Mouse (Mus musculus): ENCODE results near the gene Dop1b. TPM values are rescaled to one million over a fixed set of nuclear protein-coding genes. Genes with fewer than 3 reads are reported as not detected.
"Not testable (repeated sequence)": the region's sequence is repeated elsewhere in the genome, so short reads cannot be mapped to it uniquely, and the experiment has no call there.

Dop1b gene
- polyA plus RNA-seq, 1 experiment from 2014 or later, result 12.8 TPM

DNA sequence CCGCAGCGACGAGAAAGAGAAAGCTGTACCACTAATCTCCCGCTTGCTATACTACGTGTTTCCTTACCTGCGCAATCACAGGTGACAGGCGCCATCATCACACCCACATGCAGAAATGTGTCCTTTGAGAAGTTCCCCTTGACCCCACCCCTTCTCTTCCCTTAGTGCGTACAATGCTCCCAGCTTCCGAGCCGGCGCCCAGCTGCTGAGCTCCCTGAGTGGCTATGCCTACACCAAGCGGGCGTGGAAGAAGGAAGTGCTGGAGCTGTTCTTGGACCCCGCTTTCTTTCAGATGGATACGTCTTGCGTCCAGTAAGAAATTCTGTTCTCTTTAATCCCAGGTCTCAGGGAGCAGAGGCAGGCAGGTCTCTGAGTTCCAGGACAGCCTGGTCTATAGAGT, 88.2 kb downstream of the Dop1b start:
- H3K27ac ChIP-seq, result no peak overlapping the region
- ATAC-seq, result no peak
- H3K36me3 ChIP-seq, result peaks cover 21% of the 10 kb centered on the region
- WGBS (ENCODE audit: insufficient replicate concordance), result 85% methylated on average over 16 of the region's 16 CpGs
- no peaks in the 10 kb centered on the region for H3K4me1 ChIP-seq
- H3K9ac ChIP-seq, result no peak overlapping the region
- H3K9me3 ChIP-seq (replicated peaks), result no peaks in the 10 kb centered on the region
- no peak overlapping the region for H3K4me3 ChIP-seq
- H3K4me2 ChIP-seq, result no peak overlapping the region
- no peaks in the 10 kb centered on the region for H3K27me3 ChIP-seq (replicated peaks)

- Histone ChIP-seq H3K4me3 (no peak overlapping the region), H3K36me3 (peaks cover 56% of the 10 kb centered on the region), H3K9me3 (replicated peaks) (no peaks in the 10 kb centered on the region), H3K9ac (no peak overlapping the region), H3K27ac (no peak overlapping the region), H3K4me1 (peaks cover 6% of the 10 kb centered on the region; the same call in 1 of the 2 replicates), H3K27me3 (replicated peaks) (no peaks in the 10 kb centered on the region), H3K4me2 (no peak overlapping the region)
- 85% methylated on average over 6 of the region's 6 CpGs for WGBS (ENCODE audit: insufficient replicate concordance)
- ATAC-seq, result no peak
Observed at GRCm38 (mm10) chr16:93807167-93807566, 95.5 kb downstream of the Dop1b start.

DNA sequence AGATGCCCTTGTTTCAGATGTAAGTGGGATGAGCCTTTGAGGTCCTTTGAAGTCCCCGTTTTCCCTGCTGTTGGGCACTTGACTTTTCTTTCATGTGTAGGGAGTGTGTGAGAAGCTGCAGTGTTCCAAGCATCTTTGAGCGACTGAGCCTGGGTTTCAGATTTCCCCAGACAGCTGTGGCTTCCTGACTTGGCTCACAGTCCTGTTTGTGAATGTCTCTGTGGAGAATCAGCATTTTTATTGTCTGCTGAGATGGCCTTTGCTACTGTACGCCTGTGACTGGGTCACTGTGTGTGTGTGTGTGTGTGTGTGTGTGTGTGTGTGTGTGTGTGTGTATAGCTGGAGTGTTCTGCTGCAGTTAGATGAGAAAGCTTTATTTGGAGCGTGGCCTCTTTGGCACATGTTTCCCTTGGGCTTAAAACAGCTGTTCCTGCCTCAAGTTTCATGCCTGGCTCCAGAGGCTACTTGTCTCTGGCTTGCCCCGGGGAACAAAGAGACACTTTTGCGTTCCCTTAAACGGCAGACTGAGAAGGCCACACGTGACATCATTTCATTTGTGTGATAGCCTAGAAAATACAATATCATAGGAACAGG, 96.4 kb downstream of the Dop1b start:
- WGBS (ENCODE audit: insufficient replicate concordance), result 65% methylated on average over 8 of the region's 8 CpGs
- no peaks in the 10 kb centered on the region for H3K27me3 ChIP-seq (replicated peaks)
- ATAC-seq, result no peak

GRCm38 (mm10) chr16:93815856-93816736, 104.4 kb downstream of the Dop1b start:
- H3K36me3 ChIP-seq, result peaks cover 17% of the 10 kb centered on the region
- WGBS (ENCODE audit: insufficient replicate concordance), result 31% methylated on average over 20 of the region's 20 CpGs
- H3K4me2 ChIP-seq, result peak overlapping the region; percentile 65
- H3K27me3 ChIP-seq (replicated peaks), result no peaks in the 10 kb centered on the region
- H3K4me3 ChIP-seq, result peak overlapping the region; percentile 43
- H3K9me3 ChIP-seq (replicated peaks), result no peaks in the 10 kb centered on the region
- H3K9ac ChIP-seq, result peak overlapping the region; percentile 64
- H3K4me1 ChIP-seq, result peaks cover 54% of the 10 kb centered on the region
- H3K27ac ChIP-seq, result peak overlapping the region; percentile 83
- ATAC-seq, result peak; percentile 74

More for the DNA sequence above, 96.4 kb downstream of the Dop1b start:
- Histone ChIP-seq H3K4me2 (no peak overlapping the region), H3K4me3 (no peak overlapping the region), H3K4me1 (peaks cover 6% of the 10 kb centered on the region; the same call in 1 of the 2 replicates), H3K36me3 (peaks cover 63% of the 10 kb centered on the region), H3K9me3 (replicated peaks) (no peaks in the 10 kb centered on the region), H3K27ac (no peak overlapping the region), H3K9ac (no peak overlapping the region)

DNA sequence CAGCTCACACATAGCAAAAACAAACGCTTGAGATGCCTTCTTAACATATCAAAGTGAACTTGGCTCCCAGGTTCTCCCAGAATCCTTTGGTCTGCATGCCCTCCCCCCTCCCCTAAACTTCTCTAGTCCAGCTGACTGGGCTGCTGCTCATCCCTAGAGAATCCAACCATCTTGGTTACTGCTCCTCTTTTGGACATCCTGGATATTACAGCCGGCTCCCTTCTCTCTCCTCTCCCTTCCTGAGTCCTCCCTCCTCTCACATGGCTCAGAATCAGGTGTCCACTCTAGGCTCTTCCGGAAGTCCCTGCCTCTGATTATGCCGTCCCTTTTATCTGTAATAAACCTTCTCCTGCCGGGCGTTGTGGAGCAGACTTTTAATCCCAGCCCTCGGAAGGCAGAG, 105.2 kb downstream of the Dop1b start:
- peak; percentile 6; the same call in 1 of the 2 replicates for ATAC-seq
- Histone ChIP-seq H3K27me3 (replicated peaks) (no peaks in the 10 kb centered on the region), H3K9ac (peak overlapping the region; percentile 64), H3K36me3 (peaks cover 9% of the 10 kb centered on the region), H3K4me3 (peak overlapping the region; percentile 43), H3K9me3 (replicated peaks) (0 out of 2 replicates have a peak, but pooled peaks cover under 1% of the 10 kb centered on the region), H3K27ac (peak overlapping the region; percentile 83), H3K4me1 (peaks cover 54% of the 10 kb centered on the region), H3K4me2 (peak overlapping the region; percentile 65)
- 28% methylated on average over 7 of the region's 7 CpGs for WGBS (ENCODE audit: insufficient replicate concordance)

DNA sequence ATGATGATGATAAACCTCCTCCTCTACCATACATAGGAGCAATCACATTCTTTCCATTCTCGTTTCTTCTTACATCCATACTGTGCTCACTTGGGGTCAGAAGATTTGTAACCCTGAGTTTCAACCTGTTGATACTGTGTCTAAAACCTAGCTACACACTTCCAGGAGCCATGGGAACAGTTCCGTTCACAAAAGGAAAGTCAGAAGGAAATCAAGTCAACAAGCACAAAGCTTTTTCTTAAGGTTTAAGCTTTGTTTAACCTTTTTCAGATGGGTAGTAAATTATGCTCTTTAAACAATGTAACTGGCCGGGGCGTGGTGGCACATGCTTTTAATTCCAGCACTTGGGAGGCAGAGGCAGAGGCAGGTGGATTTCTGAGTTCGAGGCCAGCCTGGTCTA, 105.7 kb downstream of the Dop1b start:
- Histone ChIP-seq H3K9ac (no peak overlapping the region), H3K4me1 (peaks cover 54% of the 10 kb centered on the region), H3K36me3 (peaks cover 4% of the 10 kb centered on the region), H3K27ac (peak overlapping the region; percentile 83), H3K4me2 (peak overlapping the region; percentile 65), H3K27me3 (replicated peaks) (no peaks in the 10 kb centered on the region), H3K9me3 (replicated peaks) (0 out of 2 replicates have a peak, but pooled peaks cover 3% of the 10 kb centered on the region), H3K4me3 (no peak overlapping the region)
- 80% methylated on average over 5 of the region's 5 CpGs for WGBS (ENCODE audit: insufficient replicate concordance)
- no peak for ATAC-seq

- ATAC-seq, result peak; percentile 78
- Histone ChIP-seq H3K9ac (peak overlapping the region; percentile 55), H3K9me3 (replicated peaks) (0 out of 2 replicates have a peak, but pooled peaks cover 3% of the 10 kb centered on the region), H3K4me2 (peak overlapping the region; percentile 59), H3K4me3 (0 out of 2 replicates have a peak overlapping the region, but pooled peaks have one; percentile 14), H3K27me3 (replicated peaks) (no peaks in the 10 kb centered on the region), H3K36me3 (no peaks in the 10 kb centered on the region), H3K27ac (peak overlapping the region; percentile 85), H3K4me1 (peaks cover 54% of the 10 kb centered on the region)
- WGBS (ENCODE audit: insufficient replicate concordance), result 11% methylated on average over 12 of the region's 12 CpGs
Observed at GRCm38 (mm10) chr16:93818691-93819324, 107.1 kb downstream of the Dop1b start.

- no peaks in the 10 kb centered on the region for H3K36me3 ChIP-seq
- peak; percentile 14; the same call in 1 of the 2 replicates for ATAC-seq
- no peaks in the 10 kb centered on the region for H3K27me3 ChIP-seq (replicated peaks)
- no peak overlapping the region for H3K4me3 ChIP-seq
- H3K9ac ChIP-seq, result peak overlapping the region; percentile 55
- H3K4me2 ChIP-seq, result peak overlapping the region; percentile 59
- H3K4me1 ChIP-seq, result peaks cover 54% of the 10 kb centered on the region
- H3K9me3 ChIP-seq (replicated peaks), result 0 out of 2 replicates have a peak, but pooled peaks cover 3% of the 10 kb centered on the region
- WGBS (ENCODE audit: insufficient replicate concordance), result 33% methylated on average over 4 of the region's 4 CpGs
- peak overlapping the region; percentile 85 for H3K27ac ChIP-seq
Observed at GRCm38 (mm10) chr16:93819325-93819696, 107.6 kb downstream of the Dop1b start.

GRCm38 (mm10) chr16:93820040-93820439, 108.3 kb downstream of the Dop1b start:
- no peak for ATAC-seq
- no peaks in the 10 kb centered on the region for H3K36me3 ChIP-seq
- 58% methylated on average over 1 of the region's 1 CpGs for WGBS (ENCODE audit: insufficient replicate concordance)
- 0 out of 2 replicates have a peak, but pooled peaks cover 3% of the 10 kb centered on the region for H3K9me3 ChIP-seq (replicated peaks)
- no peak overlapping the region for H3K9ac ChIP-seq
- H3K4me2 ChIP-seq, result no peak overlapping the region
- H3K4me3 ChIP-seq, result no peak overlapping the region
- H3K27me3 ChIP-seq (replicated peaks), result no peaks in the 10 kb centered on the region
- H3K4me1 ChIP-seq, result peaks cover 53% of the 10 kb centered on the region
- H3K27ac ChIP-seq, result 0 out of 2 replicates have a peak overlapping the region, but pooled peaks have one; percentile 85

- H3K4me3 ChIP-seq, result no peak overlapping the region
- WGBS (ENCODE audit: insufficient replicate concordance), result 73% methylated on average over 3 of the region's 3 CpGs
- 0 out of 2 replicates have a peak, but pooled peaks cover 3% of the 10 kb centered on the region for H3K9me3 ChIP-seq (replicated peaks)
- H3K27me3 ChIP-seq (replicated peaks), result no peaks in the 10 kb centered on the region
- H3K36me3 ChIP-seq, result no peaks in the 10 kb centered on the region
- no peak overlapping the region for H3K27ac ChIP-seq
- H3K4me2 ChIP-seq, result no peak overlapping the region
- no peak for ATAC-seq
- no peak overlapping the region for H3K9ac ChIP-seq
- peaks cover 36% of the 10 kb centered on the region for H3K4me1 ChIP-seq
Observed at GRCm38 (mm10) chr16:93821706-93822105, 110.0 kb downstream of the Dop1b start.

DNA sequence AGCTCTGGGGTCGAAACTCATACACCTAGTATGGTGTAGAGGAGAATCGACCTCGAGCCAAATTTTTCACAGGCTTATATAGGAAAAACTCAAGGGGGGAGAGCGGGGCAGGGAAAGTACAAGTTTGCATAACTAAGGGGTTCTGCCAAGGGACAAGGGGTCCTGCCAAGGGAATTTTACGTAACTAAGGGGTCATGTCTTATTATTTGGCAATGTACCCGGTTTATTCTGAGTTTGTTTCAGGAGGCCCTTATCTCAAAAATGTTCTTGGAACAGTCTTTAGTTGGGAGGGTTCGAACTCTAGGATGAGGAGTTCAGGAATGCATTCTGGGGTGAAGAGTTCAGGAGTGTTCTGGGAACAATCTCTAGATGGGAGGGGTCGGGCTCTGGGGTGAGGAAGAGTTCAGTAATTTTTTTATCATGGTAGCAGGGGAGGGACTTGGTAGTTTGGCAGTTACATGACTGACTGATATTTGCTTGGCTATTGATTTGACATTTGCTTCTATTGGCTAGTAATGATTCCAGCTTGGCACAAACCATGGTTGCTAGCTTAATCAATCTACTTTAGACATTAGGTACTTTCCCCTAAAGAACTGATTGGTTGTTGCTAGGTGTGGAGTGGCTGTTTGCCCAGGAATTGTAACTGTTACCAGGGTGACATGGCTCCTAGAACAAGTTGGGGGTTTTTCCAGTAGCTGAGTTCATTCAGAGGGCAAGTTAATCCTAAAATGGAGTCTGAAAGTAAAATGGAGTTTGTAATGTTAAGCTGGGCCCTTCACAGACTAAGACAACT, 110.9 kb downstream of the Dop1b start:
- H3K27me3 ChIP-seq (replicated peaks); H3K9ac ChIP-seq; H3K4me2 ChIP-seq; ATAC-seq; H3K27ac ChIP-seq; H3K36me3 ChIP-seq; H3K9me3 ChIP-seq (replicated peaks); H3K4me3 ChIP-seq: not testable (repeated sequence)
- peaks cover 27% of the 10 kb centered on the region for H3K4me1 ChIP-seq
- WGBS (ENCODE audit: insufficient replicate concordance), result 69% methylated on average over 5 of the region's 8 CpGs
